Mouse (Mus musculus) ovary, adult 18-20 months (tissue): ENCODE measurements around the gene Slc25a31.

Experiments
- DNase-seq: peaks from one replicate; pipeline ENCODE4 v3.0.0; 2022; ENCODE audit warnings: low spot score, mixed read lengths

Gene Slc25a31

DNA sequence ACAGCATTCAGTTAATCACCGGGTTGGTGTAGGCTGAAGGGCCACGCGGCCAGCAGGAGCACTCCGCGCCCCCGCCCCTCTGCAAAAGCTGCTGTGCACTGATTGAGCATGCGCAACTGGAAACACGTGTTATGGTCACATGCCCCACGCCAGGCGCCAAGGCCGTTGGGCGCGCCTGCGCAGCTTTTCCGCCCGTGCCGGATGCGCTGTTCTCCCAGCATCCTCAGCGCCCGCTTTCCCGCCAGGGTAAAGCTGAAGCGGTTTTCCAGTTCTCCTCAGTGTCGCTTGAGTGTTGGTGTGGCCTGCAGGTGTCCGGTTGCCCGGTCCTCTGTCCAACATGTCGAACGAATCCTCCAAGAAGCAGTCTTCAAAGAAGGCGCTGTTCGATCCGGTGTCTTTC is at the start of gene Slc25a31:
Gene Slc25a31 (plus strand): TSS at position 201 of the 400 bp plus-strand sequence.
- no peak for DNase-seq

GRCm38 (mm10) chr3:40660231-40660630 is 48.4 kb upstream of the Slc25a31 start:
- DNase-seq, result no peak

DNA sequence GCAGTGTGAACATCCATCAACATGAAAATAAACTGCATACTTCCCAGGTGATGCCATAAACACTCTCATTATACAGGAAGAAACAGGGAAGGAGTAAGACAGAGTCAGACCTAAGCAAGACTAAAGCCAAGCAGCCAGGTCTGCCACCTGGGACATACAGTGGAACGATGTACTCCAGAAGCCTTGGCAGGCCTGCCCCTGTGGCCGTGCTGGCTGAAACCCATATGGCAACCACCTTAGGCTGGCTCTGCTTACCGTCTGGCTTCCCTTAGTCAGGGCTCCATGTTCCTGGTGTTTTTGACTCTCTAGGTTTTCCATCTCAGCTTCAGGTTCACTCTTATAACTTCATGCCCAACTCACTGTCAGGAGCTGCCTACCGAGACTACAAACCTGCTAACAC is 42.5 kb upstream of the Slc25a31 start:
- no peak for DNase-seq

- DNase-seq, result no peak
Measured at GRCm38 (mm10) chr3:40666861-40667719, 41.6 kb upstream of the Slc25a31 start.

DNA sequence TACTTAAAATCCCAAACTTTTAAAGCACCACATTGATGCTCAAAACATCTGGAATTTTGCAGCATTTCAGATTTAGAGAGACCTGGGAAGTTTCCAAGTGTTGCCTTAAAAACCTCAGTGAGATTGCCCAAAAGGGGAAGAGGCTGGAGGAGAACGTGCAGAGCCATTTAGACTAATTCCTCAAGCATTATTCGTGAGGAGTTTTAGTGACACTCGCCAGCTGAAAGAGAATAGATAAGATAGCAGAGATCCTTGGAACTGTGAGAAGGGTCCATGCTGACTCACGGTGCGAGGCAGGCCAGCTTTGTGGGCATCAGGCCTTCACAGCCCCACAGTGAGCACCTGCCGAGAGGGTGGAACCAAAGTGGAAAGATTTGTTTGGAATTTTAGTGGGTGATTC is 39.8 kb upstream of the Slc25a31 start:
- no peak for DNase-seq

- no peak for DNase-seq
Measured at GRCm38 (mm10) chr3:40669395-40669794, 39.3 kb upstream of the Slc25a31 start.

DNA sequence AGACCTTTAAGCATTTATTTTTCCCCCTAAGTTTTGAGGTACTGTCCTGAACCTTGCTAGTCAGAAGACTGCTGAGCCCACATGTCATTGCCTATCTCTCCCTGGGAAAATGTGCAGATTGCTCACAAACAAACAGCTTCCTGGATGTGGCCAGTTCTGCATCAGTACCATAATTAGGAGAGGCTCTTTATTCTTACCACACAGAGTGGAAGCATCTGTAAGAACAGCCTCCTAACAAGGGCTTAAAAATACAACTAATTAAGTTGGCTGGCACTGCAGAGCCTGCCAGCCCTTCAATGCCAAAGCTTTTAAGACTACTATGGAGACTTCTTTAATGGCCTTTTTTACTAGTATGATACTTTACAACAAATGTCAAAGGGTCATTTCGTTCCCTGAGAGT is 35.1 kb upstream of the Slc25a31 start:
- no peak for DNase-seq

GRCm38 (mm10) chr3:40674873-40675405 is 33.7 kb upstream of the Slc25a31 start:
- DNase-seq, result no peak

- no peak for DNase-seq
Measured at GRCm38 (mm10) chr3:40678856-40679255, 29.8 kb upstream of the Slc25a31 start.

GRCm38 (mm10) chr3:40682404-40682803 is 26.3 kb upstream of the Slc25a31 start:
- DNase-seq, result no peak

- no peak for DNase-seq
Measured at GRCm38 (mm10) chr3:40683171-40683570, 25.5 kb upstream of the Slc25a31 start.

DNA sequence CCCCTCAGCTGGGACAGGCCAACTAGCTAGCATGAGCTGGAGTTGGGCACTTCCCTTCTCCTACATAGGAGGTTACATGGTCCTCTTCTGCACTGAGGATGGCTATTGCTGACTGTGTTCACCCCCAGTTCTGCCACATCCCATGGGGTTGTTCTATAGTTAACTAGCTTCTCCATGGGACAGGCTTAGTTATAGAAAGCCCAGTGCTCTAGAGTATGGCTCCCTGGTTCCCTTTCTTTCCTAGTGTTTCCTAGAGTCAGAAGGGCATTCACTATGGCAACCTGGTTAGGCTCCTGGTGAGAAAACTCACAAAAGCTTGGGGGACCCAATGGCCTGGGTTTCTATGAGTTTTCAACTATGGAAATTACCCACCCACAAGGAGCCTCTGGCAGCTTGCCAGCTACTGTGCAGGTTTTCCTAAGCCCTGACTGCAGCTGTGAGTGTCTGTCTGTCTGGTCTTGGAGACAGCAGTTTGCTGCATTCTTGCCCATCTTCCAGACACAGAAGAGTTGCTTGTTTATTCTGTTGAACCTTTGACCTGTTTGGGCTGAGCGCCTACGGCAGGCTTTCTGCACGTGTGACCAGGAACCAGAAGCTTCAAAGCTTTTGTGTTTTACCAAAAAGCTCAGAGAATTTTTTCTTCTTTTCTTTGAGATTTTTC is 22.7 kb upstream of the Slc25a31 start:
- no peak for DNase-seq

- DNase-seq, result no peak
Measured at GRCm38 (mm10) chr3:40686836-40687235, 21.8 kb upstream of the Slc25a31 start.

DNA sequence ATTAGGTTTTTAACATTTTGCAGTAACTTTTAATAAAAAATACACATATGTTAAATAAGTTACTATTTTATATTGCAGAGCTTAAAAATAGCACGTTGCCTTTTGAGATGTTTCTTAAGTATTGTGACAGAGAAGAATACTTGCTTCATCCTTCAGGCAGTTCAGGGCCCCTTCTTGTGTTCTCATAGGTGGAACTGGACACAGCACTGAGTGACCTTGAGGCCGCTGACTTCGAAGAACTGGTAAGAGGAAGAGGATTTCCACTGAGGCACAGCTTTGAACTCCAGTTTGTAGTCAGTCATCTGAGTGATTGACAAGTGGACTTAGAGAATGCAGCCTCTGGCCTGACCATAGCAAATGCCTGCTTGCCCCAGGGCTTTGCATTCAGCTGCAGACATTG is 21.1 kb upstream of the Slc25a31 start:
- no peak for DNase-seq

GRCm38 (mm10) chr3:40691566-40691965 is 17.1 kb upstream of the Slc25a31 start:
- DNase-seq, result no peak

DNA sequence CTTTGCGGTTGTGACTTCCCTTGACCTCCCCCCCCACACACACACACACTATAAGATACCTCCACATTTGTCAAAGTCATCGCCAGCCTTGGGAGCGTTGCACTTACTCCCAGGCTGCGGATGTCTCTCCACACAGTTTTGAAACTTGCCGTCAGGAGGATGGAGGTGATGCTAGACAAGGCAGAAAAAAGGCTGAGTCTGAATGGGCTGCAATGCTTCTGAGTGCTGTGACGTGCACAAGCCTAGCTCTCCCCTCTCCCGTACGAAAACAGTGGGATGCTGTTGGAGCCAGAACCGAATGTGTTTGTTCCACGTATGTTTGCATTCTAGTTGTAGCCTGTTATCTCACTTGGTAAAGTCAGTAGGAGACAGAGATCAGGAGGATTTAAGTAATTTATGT is 15.2 kb upstream of the Slc25a31 start:
- DNase-seq, result no peak

GRCm38 (mm10) chr3:40693960-40694359 is 14.7 kb upstream of the Slc25a31 start:
- DNase-seq, result no peak

DNA sequence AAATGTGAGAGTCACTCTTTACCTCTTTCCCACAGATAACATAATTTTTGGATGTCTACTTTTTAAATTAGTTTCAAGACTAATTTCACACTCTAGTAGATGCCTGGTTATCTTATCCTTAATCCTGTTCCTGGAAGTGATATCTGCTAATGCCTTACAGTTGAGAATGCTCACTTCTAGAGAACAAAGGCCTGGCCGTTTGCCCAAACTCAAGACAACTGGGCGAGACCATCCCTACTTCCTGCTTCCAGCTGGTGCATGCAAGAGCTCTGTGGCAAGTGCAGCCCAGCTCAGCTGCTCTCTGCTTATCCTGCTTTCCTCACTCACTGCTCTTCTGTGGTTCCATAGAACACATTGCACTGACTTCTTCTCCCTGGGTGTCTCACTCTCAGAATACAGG is 14.2 kb upstream of the Slc25a31 start:
- no peak for DNase-seq

DNA sequence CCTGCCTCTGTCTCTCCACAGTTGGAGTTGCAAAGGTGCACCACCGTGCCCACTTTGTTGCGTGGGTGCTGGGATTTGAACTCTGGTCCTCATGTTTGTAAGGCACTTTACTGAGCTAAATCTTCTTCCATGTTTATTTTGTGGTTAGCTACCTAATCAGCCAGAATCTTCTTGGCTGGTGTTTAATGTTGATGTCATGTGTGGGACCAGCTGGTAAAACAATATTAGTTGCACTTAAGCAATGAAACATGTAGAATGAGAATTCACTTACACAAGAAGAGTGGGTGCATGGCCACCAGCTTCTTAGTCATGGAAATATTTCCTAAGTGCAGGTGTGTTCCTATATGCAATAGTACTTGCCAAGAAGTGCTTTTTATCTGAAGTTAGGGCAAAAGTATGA is 13.5 kb upstream of the Slc25a31 start:
- DNase-seq, result no peak

DNA sequence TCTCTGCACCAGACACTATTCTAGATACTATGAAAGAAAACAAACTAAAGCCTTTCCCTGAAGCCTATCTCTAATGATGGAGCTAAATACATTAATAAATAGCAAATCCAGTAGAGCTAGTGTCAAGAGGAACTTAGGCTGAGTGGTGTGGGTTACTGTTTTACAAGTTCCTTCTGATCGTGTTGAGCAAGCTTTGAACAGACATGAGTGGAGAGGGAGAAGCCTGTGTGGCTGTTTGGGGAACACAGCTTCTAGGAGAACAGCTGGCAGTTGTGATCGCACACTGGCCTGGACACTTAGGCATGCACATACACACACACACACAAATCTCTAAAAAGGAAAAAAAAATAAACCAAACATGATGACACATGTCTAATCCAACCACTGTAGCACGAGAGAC is 9.8 kb upstream of the Slc25a31 start:
- no peak for DNase-seq

- DNase-seq, result no peak
Measured at GRCm38 (mm10) chr3:40704816-40705430, 3.7 kb upstream of the Slc25a31 start.

DNA sequence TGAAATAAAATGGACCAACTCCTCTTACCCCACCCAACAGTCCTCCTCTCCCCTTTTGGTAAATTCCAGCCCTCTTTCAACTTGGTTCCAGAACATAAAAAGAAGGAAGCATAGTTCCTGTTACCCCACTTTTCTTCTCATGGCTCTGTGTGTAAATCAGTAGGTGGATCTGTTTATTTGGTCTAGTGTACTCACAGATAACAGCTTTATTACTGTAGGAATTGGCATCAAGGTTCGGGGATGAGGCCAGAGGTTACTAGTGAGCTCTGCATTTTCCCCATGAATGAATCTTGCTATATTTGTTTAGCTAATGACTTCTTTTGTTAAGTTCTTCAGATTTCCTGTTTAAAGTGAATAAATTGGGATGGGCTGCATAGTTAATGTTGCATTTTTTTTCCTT is 7.4 kb downstream of the Slc25a31 start:
- DNase-seq, result no peak

- DNase-seq, result no peak
Measured at GRCm38 (mm10) chr3:40719022-40719421, 10.4 kb downstream of the Slc25a31 start.
